Mouse (Mus musculus) liver, adult 10 weeks (tissue): ENCODE measurements around the gene Insig2. TPM values are rescaled to one million over a fixed set of nuclear protein-coding genes. Genes with fewer than 3 reads are reported as not detected.

Experiments
- polyA plus RNA-seq: library from polyadenylated mRNA; stranded (reverse); fragments of 350-450 nt; fragmentation: Illumina TruSeq; extraction: RNeasy Lipid Tissue Mini Kit (QIAGEN cat#74804); gene quantifications from one replicate; pipeline ENCODE4 v1.2.3, GENCODE M21; 2014; ENCODE audit warnings: low read depth, low replicate concordance

The Insig2 gene
- 858 TPM for polyA plus RNA-seq

GRCm38 (mm10) chr1:121332485-121332884 is at the start of gene Insig2:
Gene Insig2 (minus strand): TSS chr1:121332589.

Other genes starting within 250 kb of the Insig2 start
- gene Ccdc93, start 98.5 kb upstream of the Insig2 start, polyA plus RNA-seq = 5.1 TPM
- not detected for gene Htr5b, start 195.9 kb upstream of the Insig2 start, polyA plus RNA-seq
- 18.1 TPM for gene Ddx18, start 235.4 kb upstream of the Insig2 start, polyA plus RNA-seq